Mouse (Mus musculus): ENCODE measurements at regions not wholly inside any gene's neighbourhood (a gene's known extent, or its start where the extent isn't known, plus 50 kb on each side); places are given as distances from the start of the nearest gene placed in this dataset.

DNA sequence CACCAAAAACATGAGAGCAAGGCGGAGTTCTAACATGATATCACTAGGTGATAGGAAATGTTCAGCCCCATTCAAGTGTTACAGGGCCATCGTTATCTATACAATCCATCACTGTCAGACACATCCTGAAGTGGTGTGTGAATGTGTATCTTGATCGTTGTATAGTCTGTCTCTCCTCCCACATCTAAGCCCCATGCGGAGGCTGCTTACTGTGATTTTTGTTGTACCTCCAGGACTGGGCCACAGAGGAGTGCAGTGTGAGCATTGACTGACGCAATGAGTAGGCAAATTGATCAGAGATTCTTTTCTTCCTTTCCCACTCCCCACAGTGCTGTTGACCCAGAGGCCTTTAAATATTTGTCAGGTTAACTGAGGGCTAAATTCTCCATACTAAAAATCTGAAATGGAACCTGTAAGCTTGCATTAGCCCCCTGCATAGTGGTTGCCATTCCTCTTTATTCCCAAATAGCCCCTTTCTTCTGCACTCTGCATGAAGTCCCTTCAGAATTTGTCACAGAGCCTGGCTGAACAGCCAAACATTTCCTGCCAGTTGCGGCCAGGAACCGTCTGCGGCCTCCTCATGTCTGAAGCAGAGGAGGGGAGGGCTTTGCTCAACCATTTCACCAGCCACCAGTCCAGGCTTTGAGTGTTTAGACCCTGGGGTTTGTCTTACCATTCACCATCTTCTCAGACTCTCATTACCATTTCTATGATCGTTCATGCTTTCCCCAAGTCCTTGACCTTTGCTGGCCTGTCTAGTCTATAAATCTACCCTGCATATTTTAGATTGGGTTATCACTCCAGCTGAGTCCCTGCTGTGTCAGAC, 119.3 kb downstream of the Ttc8 start:
- no peak for DNase-seq (ENCODE audit: low spot score in 2 of 2)

DNA sequence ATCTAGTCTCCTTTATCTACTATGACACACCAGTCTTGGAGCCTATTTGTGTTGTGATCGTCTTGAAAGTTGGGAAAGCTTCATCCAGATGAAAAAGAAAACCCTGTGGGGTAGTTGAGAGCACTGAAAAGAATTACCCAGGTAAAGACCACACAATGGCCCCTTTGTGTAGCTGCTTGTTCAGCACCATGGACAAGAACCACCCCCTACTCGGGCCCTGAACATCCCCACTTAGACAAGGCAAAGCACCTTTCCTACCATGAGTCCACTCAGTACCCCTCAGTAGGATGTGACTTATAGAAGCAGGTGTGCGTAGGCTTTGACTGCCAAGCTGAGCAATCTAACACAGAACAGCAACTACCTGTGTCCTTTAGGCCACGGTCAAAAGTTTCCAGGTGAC, 121.2 kb downstream of the Ttc8 start:
- no peak for DNase-seq (ENCODE audit: low spot score in 2 of 2)

DNA sequence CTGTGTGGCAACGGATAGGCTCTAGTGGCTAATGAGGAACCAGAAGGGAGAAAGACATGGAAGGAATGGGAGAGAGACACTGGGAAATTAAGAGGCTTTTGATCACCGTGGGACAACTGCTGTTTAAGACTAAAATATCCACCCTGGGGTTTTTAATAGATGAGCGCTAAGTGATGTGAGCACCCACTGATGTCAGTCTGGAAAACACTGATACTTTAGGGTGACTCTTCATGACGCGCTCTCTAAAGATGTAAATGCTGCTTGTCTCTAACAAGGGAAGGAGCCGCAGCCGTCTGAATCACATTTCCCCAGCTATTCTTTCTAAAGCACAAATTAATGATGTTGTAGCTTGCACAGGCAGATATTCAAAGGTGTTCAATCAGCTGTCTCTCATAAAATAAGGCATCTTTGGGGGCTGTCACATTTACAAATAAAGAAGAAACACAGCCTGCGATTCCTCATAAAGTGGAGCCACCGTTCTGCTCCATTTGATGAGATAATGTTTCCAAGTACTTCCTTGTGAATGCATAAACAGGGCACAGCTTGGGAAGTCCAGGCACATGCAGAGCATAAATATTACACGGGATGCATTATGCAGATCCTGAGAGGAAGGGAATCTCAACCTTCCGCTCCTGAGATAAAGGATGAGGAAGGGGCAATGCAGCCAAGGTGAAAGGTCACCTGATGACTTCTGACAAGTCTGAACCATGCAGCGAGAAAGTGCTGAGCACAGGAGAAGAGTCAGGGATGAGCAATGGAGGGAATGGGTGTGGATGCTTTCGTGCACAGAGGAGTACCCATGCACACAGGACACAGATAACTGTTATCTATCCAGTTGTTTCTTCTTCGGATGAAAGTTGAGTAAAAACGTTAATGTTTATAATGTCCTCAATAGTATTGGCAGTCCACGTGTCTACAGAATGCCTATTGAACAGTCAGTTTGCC, 122.8 kb downstream of the Ttc8 start:
- DNase-seq (ENCODE audit: low spot score in 2 of 2): no peak

DNA sequence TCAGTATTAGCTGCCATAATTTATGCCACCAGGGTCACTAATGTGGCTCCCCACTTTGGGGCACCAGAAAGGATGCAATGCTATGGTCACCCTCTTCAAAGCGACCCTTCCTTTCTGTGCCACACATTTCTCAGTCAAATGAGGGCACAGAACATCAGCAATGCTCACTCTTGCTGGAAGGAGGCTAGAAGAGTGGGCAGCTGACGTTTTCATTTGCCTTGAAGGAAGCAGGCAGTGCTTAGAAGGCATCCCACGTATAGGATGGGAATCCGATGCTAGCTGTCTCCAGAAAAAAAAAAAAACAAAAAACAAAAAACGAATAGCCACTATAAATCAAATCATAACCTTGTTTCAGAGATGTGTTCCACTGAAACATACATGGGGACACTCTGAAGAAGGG, 124.1 kb downstream of the Ttc8 start:
- no peak for DNase-seq (ENCODE audit: low spot score in 2 of 2)

DNA sequence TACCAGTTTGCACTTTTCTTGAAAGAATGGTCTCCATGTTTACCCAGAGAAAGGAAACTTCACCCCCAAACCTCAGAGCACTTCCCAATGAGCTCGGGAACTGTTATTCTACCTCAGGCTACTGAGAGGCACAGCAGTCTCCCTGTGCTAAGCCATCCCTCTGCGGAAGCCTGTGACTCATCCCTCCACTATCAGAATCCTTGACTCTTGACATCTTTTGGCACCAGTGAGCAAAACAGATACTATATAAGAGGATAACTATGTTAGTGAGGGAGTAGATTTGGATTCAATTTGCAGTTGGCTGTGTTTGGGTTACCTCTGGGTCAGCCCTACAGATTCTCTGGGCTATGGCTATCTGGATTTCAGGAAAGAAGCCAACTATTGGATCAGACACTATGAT, 130.1 kb downstream of the Ttc8 start:
- DNase-seq (ENCODE audit: low spot score in 2 of 2): no peak

- DNase-seq (ENCODE audit: low spot score in 2 of 2): no peak
These were observed 132.2 kb downstream of the Ttc8 start for GRCm38 (mm10) chr12:99052599-99052998.

GRCm38 (mm10) chr12:99057521-99057920, 137.1 kb downstream of the Ttc8 start:
- DNase-seq (ENCODE audit: low spot score in 2 of 2): no peak

DNA sequence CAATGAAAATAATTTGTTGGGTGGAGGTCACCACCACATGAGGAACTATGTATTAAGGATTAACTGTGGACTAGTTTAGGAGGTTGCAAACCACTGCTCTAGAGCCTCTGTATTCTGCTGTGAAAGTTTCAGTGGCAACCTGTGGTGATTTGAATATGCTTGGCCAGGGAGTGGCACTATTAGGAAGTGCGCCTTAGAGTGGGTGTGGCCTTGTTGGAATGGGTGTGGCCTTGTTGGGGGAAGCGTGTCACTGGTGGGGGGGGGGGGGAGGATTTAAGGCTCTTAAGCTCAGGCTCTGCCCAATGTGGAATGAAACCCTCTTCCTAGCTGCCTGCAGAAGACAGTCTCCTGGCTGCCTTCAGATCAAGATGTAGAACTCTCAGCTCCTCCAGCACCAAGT, 138.5 kb downstream of the Ttc8 start:
- DNase-seq (ENCODE audit: low spot score in 2 of 2): no peak

GRCm38 (mm10) chr12:99059491-99059890, 139.1 kb downstream of the Ttc8 start:
- no peak for DNase-seq (ENCODE audit: low spot score in 2 of 2)

DNA sequence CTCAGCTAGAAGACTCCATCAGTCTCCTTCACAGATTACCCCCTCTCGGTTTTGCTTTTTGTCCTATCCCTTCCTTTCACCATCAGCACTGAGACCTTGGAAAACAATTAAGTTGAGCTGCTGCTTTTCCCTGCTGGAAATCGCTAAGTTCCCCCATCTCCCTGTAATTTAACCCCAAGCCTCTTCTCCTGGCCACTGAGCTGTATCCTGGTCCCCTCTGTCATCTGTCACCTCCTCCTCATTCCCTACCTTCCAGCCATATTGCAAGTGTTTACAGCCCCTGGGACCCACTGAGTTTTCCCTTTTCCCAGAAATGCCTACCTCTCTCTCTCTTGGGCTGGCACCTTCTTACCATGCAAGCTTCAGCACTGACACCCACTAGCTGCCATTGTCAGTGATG, 140.3 kb downstream of the Ttc8 start:
- no peak for DNase-seq (ENCODE audit: low spot score in 2 of 2)

- no peak for DNase-seq (ENCODE audit: low spot score in 2 of 2)
These were observed 143.1 kb downstream of the Ttc8 start for GRCm38 (mm10) chr12:99063441-99063840.

DNA sequence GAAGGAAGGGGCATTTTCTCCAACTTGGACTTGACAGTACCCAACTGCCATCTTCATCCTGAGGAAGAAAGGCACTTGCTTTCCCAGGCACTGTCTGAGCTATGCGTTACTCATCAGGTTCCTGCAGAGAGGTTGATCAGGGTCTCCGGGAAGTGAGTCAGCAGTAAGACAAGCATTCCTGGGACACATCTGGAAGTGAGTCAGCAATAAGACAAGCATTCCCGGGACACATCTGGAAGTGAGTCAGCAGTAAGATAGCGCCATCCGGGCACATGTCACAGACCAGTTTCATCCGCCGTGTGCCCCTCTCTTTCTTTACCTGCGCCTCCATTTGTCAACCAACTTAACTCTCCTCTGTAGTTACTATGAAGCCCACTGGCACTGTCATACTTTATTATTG, 143.5 kb downstream of the Ttc8 start:
- no peak for DNase-seq (ENCODE audit: low spot score in 2 of 2)

GRCm38 (mm10) chr12:99067962-99068361, 147.6 kb downstream of the Ttc8 start:
- no peak for DNase-seq (ENCODE audit: low spot score in 2 of 2)

DNA sequence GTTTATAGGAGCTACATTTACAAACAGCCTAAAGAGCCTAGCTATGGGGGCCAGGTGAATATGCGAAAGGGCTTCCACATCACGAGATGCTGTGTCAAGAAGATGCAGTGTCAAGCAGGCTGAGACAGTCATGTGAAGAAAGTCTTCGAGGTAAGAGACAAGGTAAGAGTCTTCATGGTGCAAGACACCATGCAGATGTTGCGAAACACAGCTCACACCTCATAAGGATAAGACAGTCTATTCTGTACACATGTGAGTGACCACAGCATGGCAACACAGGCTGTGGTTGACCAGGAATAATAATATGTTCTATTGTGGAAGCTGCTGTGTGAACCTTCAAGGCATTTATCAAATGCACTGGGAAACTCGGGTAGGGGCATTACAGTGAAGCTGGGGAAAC, 153.4 kb downstream of the Ttc8 start:
- no peak for DNase-seq (ENCODE audit: low spot score in 2 of 2)

GRCm38 (mm10) chr12:99077366-99077765, 157.0 kb downstream of the Ttc8 start:
- no peak for DNase-seq (ENCODE audit: low spot score in 2 of 2)

DNA sequence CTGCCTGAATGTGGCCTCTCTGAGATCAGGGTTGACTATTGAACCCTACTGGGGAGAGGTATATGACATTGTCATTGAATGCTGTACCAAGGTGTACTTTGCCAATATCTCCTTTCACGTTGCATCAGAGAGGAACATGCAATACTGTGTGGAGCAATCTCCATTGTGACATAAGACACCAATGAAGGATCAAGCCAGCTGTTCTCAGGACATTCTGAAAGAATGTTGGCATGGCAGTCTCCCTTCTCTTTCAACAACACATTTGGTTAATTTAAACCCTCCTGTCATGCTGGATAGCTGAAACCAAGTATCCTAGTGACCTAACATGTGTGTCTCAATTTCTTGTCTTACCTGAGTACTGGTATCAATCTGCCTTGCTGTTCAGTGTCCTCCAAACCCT, 159.5 kb downstream of the Ttc8 start:
- no peak for DNase-seq (ENCODE audit: low spot score in 2 of 2)

- DNase-seq (ENCODE audit: low spot score in 2 of 2): no peak
These were observed 163.2 kb downstream of the Ttc8 start for GRCm38 (mm10) chr12:99083616-99084015.

DNA sequence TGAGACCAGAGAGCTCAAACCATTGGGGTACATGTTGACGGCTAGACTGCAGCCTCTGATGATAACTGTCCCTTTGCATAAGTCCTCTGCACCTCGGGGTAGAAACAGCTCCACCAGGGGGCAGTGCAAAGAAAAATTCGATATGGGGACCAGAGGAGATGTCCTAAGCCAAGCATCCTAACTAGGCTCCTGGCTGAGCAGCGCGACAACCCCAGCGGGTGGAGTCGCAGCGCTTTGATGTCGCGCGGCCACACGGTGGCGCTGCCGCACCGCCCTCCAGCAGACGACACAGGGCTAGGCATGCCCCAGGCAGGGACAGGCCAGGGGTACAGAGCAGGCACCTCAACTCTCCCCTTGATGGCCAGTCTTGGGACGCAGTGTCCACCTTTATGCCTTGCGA, 163.8 kb downstream of the Ttc8 start:
- DNase-seq (ENCODE audit: low spot score in 2 of 2): peak; percentile 81 to 82

GRCm38 (mm10) chr12:99087286-99087685, 166.9 kb downstream of the Ttc8 start:
- DNase-seq (ENCODE audit: low spot score in 2 of 2): no peak

DNA sequence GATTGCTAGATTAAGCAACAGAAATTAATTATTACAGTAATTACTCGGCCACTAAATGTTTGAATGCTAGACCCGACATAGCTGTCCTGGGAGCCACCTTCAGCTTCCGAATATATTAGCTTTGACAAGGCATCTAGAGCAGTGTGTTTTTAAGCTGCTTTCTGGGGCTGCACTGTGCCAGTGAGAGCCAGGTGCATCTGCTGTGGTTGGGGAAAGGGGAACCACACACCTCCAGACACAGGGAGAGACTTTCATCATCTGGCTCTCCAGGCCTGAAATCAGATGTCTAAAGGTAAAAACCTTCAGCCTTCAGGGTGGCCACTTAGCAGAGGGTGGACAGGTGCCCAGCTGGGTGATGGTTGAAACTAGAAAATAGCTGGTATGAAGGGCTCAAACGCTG, 171.4 kb downstream of the Ttc8 start:
- no peak for DNase-seq (ENCODE audit: low spot score in 2 of 2)

DNA sequence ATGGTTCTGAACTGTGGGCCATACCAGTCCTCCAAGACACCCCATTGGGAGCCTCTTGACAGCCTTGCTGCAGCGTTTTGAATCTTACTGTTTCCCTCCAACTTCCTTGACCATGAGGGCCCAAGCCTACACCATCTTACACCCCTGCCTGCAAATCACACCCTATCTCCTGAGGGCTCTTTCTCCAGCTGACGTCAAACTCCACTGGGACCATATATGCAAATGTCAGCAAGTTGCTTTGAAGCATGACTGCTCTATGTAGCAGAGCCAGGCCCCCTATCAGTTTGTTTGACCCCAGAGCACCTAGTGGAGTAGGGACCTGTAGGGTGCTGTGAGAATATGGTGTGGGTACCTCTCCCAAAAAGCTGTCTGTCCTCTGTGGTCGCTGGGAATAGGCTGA, 172.8 kb downstream of the Ttc8 start:
- DNase-seq (ENCODE audit: low spot score in 2 of 2): no peak

DNA sequence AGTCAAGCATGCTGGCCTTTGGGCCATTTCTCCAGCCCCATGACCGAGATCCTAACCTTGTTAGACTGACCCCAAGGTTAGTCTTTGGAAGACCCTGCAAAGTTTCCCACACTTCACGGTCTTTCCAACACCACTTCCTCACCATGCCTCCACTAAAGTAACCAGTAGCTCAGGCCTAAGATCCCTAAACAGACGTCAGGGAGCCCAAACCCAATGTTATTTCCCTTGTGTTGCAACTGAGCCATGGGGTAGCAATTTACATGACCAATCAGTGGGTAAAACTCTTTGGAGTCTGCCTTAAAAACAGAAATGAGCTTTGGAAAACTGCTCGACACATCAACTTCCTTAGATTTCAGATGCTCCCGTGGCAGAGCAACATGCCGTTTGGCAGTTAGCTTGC, 173.6 kb downstream of the Ttc8 start:
- no peak for DNase-seq (ENCODE audit: low spot score in 2 of 2)

Measured in gastrocnemius, postnatal 4 days (tissue).